ENCODE assay signal across 8 mouse cellular contexts in genomic region chrX:94865531-94866502, GRCm38 (mm10).
A peak's percentile ranks its signal among the peaks of the same experiment; 100 is the strongest.
DNase-seq lines count a peak whose midpoint lies in the region; ATAC-seq and TF ChIP-seq lines count a peak whose summit lies in the region.

No protein-coding gene starts in this region.

- no peaks in the 10 kb centered on the region for H3K9me3 ChIP-seq in heart, embryonic 10.5 days
- H3K9me3 ChIP-seq in kidney, embryonic 15.5 days (replicated peaks) = no peaks in the 10 kb centered on the region

- H3K27ac ChIP-seq in heart, embryonic 10.5 days = peak overlapping the region; percentile 56; the same call in 1 of the 2 replicates
- peak overlapping the region; percentile 62; the same call in 1 of the 2 replicates for H3K27ac ChIP-seq in kidney, embryonic 15.5 days

- peak overlapping the region; percentile 66 for H3K4me2 ChIP-seq in kidney, embryonic 15.5 days
- peak overlapping the region; percentile 64 for H3K4me2 ChIP-seq in myocyte (ENCODE audit: low read depth)

- H3K79me2 ChIP-seq in myocyte (ENCODE audit: control insufficient read depth, insufficient read depth) = no peaks in the 10 kb centered on the region

- DNase-seq in B cell, adult 2 months = peak; percentile 89 to 93
- DNase-seq in brain, adult 2 months (ENCODE audit: low read depth, low spot score) = peak; percentile 86
- peak; percentile 95 for DNase-seq in heart, embryonic 10.5 days (ENCODE audit: low spot score)
- peak; percentile 94 for DNase-seq in liver
- DNase-seq in splenic B cell, adult 2 months (ENCODE audit: low read depth, low spot score) = peak; percentile 89

- no peak overlapping the region for H3ac ChIP-seq in myocyte (ENCODE audit: control insufficient read depth, insufficient read length)

- H3K36me3 ChIP-seq in heart, embryonic 10.5 days = no peaks in the 10 kb centered on the region
- H3K36me3 ChIP-seq in kidney, embryonic 15.5 days = no peaks in the 10 kb centered on the region
- H3K36me3 ChIP-seq in myocyte (ENCODE audit: control insufficient read depth, insufficient read depth) = no peaks in the 10 kb centered on the region
- no peaks in the 10 kb centered on the region for H3K36me3 ChIP-seq in splenic B cell, adult 2 months (ENCODE audit: control insufficient read depth, insufficient read depth, low read length, poor library complexity, severe bottlenecking)

- H3K9ac ChIP-seq in kidney, embryonic 15.5 days = 0 out of 2 replicates have a peak overlapping the region, but pooled peaks have one; percentile 8

- peak overlapping the region; percentile 58 for H3K4me3 ChIP-seq in heart, embryonic 10.5 days
- H3K4me3 ChIP-seq in kidney, embryonic 15.5 days (replicated peaks) = peak overlapping the region; percentile 39
- peak overlapping the region; percentile 3 for H3K4me3 ChIP-seq in myocyte

- peak; percentile 90 for ATAC-seq in erythroblast, adult 5-6 weeks (replicated peaks; ENCODE audit: low FRiP score, poor library complexity, severe bottlenecking)
- ATAC-seq in kidney, embryonic 15.5 days (replicated peaks; ENCODE audit: low FRiP score) = peak; percentile 99

- H3K4me1 ChIP-seq in heart, embryonic 10.5 days = no peaks in the 10 kb centered on the region
- H3K4me1 ChIP-seq in kidney, embryonic 15.5 days = no peaks in the 10 kb centered on the region

- H3K27me3 ChIP-seq in heart, embryonic 10.5 days (ENCODE audit: insufficient read depth, poor library complexity, severe bottlenecking) = no peaks in the 10 kb centered on the region
- peaks cover 9% of the 10 kb centered on the region; the same call in 1 of the 2 replicates for H3K27me3 ChIP-seq in kidney, embryonic 15.5 days
- no peaks in the 10 kb centered on the region for H3K27me3 ChIP-seq in myocyte (ENCODE audit: control insufficient read depth, insufficient read depth, insufficient read length)
- no peaks in the 10 kb centered on the region for H3K27me3 ChIP-seq in splenic B cell, adult 2 months (ENCODE audit: control insufficient read depth, insufficient read depth, low read length, poor library complexity, severe bottlenecking)

- WGBS in heart, embryonic 10.5 days = 14% methylated on average over 16 of the region's 18 CpGs
- WGBS in kidney, embryonic 15.5 days = 33% methylated on average over 18 of the region's 18 CpGs

- peak; percentile 18 for TF ChIP-seq POLR2A in myocyte (IDR thresholded peaks at IDR 0.05; ENCODE audit: insufficient read length, low read depth)

TF ChIP-seq in myocyte, 11 proteins besides CTCF, POLR2A, EP300 and RAD21:
- TF ChIP-seq TCF3 (IDR thresholded peaks at IDR 0.05; ENCODE audit: insufficient read length, low read depth) (no peak), MYOG (IDR thresholded peaks at IDR 0.05; ENCODE audit: control insufficient read depth in 1 of 3, insufficient read depth in 1 of 3, insufficient read length in 2 of 3, low read depth in 2 of 3) (peak in 2 of 3 experiments; percentile 42 to 65), MYOD1 (IDR thresholded peaks at IDR 0.05; ENCODE audit: control insufficient read depth in 1 of 3, insufficient read length in 2 of 3, low read depth in 2 of 3) (peak in 2 of 3 experiments; percentile 13 to 64)

Comparison
In these comparisons a context has a peak if more than half of its experiments do, and no peak if none do; other contexts are left out.
1. Peak in every context shown above with its lines: DNase-seq, ATAC-seq, H3K4me3 ChIP-seq and H3K27ac ChIP-seq.
2. H3K4me3 ChIP-seq: peak in every context shown above with its lines; median percentile 58 in heart, embryonic 10.5 days; 39 in kidney, embryonic 15.5 days; 3 in myocyte.